Mouse (Mus musculus): Measurements from ENCODE around the gene Gm10600. TPM values are rescaled to one million over a fixed set of nuclear protein-coding genes. Genes with fewer than 3 reads are reported as not detected.

Gm10600 gene
- 0.53 TPM for polyA plus RNA-seq (2014; fragmentation: Illumina TruSeq; extraction: RNeasy Lipid Tissue Mini Kit (QIAGEN cat#74804); ENCODE audit: low read depth, low replicate concordance)

DNA sequence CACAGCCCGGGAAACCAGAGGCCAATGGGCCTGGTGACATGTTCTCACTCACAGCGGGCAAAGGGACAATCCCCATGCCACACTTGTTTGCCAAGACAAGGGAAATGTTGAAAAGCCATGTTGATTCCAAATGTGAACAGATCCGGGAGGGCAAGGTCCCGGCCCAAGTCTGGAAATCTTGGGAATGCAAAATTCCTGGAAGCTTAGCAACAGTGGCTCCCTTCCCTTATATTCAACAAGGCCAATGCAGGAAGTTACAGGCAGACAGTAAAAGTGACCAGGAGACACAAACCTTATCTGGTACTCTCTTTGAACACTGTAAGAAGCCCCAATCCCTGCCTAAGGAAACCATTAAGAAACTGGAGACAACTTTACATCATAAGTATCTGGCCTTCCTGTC is at the start of gene Gm10600:
TSS of gene Gm10600 (plus strand) at position 301 of the 400 bp plus-strand sequence.

DNA sequence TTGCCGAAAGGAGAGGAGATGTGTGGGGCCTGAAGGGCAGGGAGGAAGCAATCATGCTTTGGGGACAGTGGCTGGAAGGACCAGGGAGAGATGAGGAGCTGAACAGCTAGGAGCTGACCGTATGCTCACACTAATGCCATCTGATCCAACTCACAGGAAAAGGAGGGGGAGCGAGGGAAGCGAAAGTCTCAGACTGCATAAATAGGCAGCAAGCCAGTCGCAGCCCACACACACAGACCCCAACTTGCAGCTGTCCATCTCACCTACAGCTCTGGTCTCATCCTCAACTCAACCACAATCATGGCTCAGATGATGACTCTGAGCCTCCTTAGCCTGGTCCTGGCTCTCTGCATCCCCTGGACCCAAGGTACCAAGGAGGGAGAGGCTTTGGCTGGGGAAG is 15.0 kb downstream of the Gm10600 start, which contains the start of gene Ccl21b:
TSS of gene Ccl21b (plus strand) at position 301 of the 400 bp plus-strand sequence.

Other genes starting within 250 kb of the Gm10600 start
- not detected for gene Gm21093, start 205.9 kb upstream of the Gm10600 start, polyA plus RNA-seq (2014; fragmentation: Illumina TruSeq; extraction: RNeasy Lipid Tissue Mini Kit (QIAGEN cat#74804); ENCODE audit: low read depth, low replicate concordance)
- not detected for gene Gm3893, start 149.4 kb upstream of the Gm10600 start, polyA plus RNA-seq (2014; fragmentation: Illumina TruSeq; extraction: RNeasy Lipid Tissue Mini Kit (QIAGEN cat#74804); ENCODE audit: low read depth, low replicate concordance)
- not detected for gene Gm13304, start 125.8 kb upstream of the Gm10600 start, polyA plus RNA-seq (2014; fragmentation: Illumina TruSeq; extraction: RNeasy Lipid Tissue Mini Kit (QIAGEN cat#74804); ENCODE audit: low read depth, low replicate concordance)
- gene Gm13306, start 87.2 kb upstream of the Gm10600 start, polyA plus RNA-seq (2014; fragmentation: Illumina TruSeq; extraction: RNeasy Lipid Tissue Mini Kit (QIAGEN cat#74804); ENCODE audit: low read depth, low replicate concordance): not detected
- gene Gm13305, start 72.0 kb upstream of the Gm10600 start, polyA plus RNA-seq (2014; fragmentation: Illumina TruSeq; extraction: RNeasy Lipid Tissue Mini Kit (QIAGEN cat#74804); ENCODE audit: low read depth, low replicate concordance): not detected
- not detected for gene Ccl21b, start 15.1 kb downstream of the Gm10600 start, polyA plus RNA-seq (2014; fragmentation: Illumina TruSeq; extraction: RNeasy Lipid Tissue Mini Kit (QIAGEN cat#74804); ENCODE audit: low read depth, low replicate concordance)
- gene Gm21953, start 53.6 kb downstream of the Gm10600 start, polyA plus RNA-seq (2014; fragmentation: Illumina TruSeq; extraction: RNeasy Lipid Tissue Mini Kit (QIAGEN cat#74804); ENCODE audit: low read depth, low replicate concordance): not detected
- not detected for gene Fam205a3, start 77.7 kb downstream of the Gm10600 start, polyA plus RNA-seq (2014; fragmentation: Illumina TruSeq; extraction: RNeasy Lipid Tissue Mini Kit (QIAGEN cat#74804); ENCODE audit: low read depth, low replicate concordance)
- not detected for gene Gm21586, start 198.7 kb downstream of the Gm10600 start, polyA plus RNA-seq (2014; fragmentation: Illumina TruSeq; extraction: RNeasy Lipid Tissue Mini Kit (QIAGEN cat#74804); ENCODE audit: low read depth, low replicate concordance)
- not detected for gene Gm2163, start 226.1 kb downstream of the Gm10600 start, polyA plus RNA-seq (2014; fragmentation: Illumina TruSeq; extraction: RNeasy Lipid Tissue Mini Kit (QIAGEN cat#74804); ENCODE audit: low read depth, low replicate concordance)